Mouse (Mus musculus): ENCODE measurements around the gene Cacna1c.

DNA sequence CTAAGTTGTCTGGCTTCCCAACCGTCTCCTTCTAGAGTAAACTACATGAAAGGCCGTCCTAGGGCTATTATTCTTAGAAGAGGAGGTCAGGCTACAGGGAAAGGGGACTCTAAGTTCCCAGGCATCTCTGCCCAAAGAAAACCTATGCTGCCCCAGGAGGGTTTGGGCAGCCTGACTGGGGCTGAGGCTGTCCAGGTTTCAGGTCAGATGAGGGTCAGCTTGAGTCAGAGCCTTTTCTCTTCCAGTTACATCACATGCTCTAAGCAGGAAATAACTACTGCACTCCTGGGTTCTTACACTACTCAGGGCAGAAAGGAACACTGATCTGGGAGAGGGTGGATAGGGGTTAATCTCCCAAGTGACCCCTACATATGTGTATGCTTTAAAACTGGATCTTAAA is 556.4 kb downstream of the Cacna1c start:
- no peak for TF ChIP-seq CTCF (IDR thresholded peaks at IDR 0.05; ENCODE audit: borderline replicate concordance, extremely low read depth, insufficient read depth, insufficient read length)
- TF ChIP-seq POLR2A (IDR thresholded peaks at IDR 0.05; ENCODE audit: borderline replicate concordance, extremely low read depth, insufficient read depth, insufficient read length, poor library complexity, severe bottlenecking), result no peak
